Mouse (Mus musculus) embryonic fibroblast, embryonic 13.5 days (primary cell): Measurements from ENCODE around the gene Hexb. TPM values are rescaled to one million over a fixed set of nuclear protein-coding genes. Genes with fewer than 3 reads are reported as not detected.

Experiments
- H3K27ac ChIP-seq: 2 replicates; pipeline ENCODE4 v1.5.1; 2012; ENCODE audit warnings: low read length, control low read depth, inconsistent platforms; ENCODE audit not compliant: insufficient read depth
- H3K4me1 ChIP-seq: 2 replicates; pipeline ENCODE4 v1.6.1; 2011; ENCODE audit warnings: low read length; ENCODE audit not compliant: control insufficient read depth, insufficient read depth
- H3K4me3 ChIP-seq: 2 replicates; pipeline ENCODE4 v1.5.1; 2011; ENCODE audit warnings: mild to moderate bottlenecking, control low read depth, low read length; ENCODE audit not compliant: insufficient read depth
- CTCF ChIP-seq: IDR thresholded peaks from 2 replicates; pipeline ENCODE4 v1.5.1; 2011; ENCODE audit warnings: mild to moderate bottlenecking, control low read depth, low read length, moderate library complexity, borderline replicate concordance; ENCODE audit not compliant: insufficient read depth
- POLR2A ChIP-seq: IDR thresholded peaks from 2 replicates; pipeline ENCODE4 v1.6.1; 2011; ENCODE audit warnings: low read depth, mild to moderate bottlenecking, control low read depth, low read length, moderate library complexity
- polyA plus RNA-seq: library from polyadenylated mRNA; stranded (reverse); fragments of >200 nt; gene quantifications from 2 replicates; pipeline ENCODE4 v1.2.4, GENCODE M21; 2011; ENCODE audit warnings: low read depth; ENCODE audit not compliant: missing spikeins, insufficient read length

Hexb gene
- polyA plus RNA-seq, 1 experiment, result 81.3 TPM

GRCm38 (mm10) chr13:97224341-97224982, 26.3 kb upstream of the Hexb start:
- TF ChIP-seq CTCF (no peak), POLR2A (no peak)
- Histone ChIP-seq H3K4me3 (no peak overlapping the region), H3K27ac (no peak overlapping the region), H3K4me1 (no peaks in the 10 kb centered on the region)

- H3K4me3 ChIP-seq, result no peak overlapping the region
- no peak overlapping the region for H3K27ac ChIP-seq
- TF ChIP-seq POLR2A (no peak), CTCF (no peak)
- H3K4me1 ChIP-seq, result no peaks in the 10 kb centered on the region
Measured at GRCm38 (mm10) chr13:97223856-97224255, 25.7 kb upstream of the Hexb start.

GRCm38 (mm10) chr13:97220022-97220421, 21.9 kb upstream of the Hexb start:
- Histone ChIP-seq H3K27ac (no peak overlapping the region), H3K4me1 (no peaks in the 10 kb centered on the region), H3K4me3 (no peak overlapping the region)
- TF ChIP-seq CTCF (no peak), POLR2A (no peak)

GRCm38 (mm10) chr13:97216196-97216595, 18.0 kb upstream of the Hexb start:
- Histone ChIP-seq H3K4me1 (no peaks in the 10 kb centered on the region), H3K27ac (no peak overlapping the region), H3K4me3 (no peak overlapping the region)
- TF ChIP-seq CTCF, result no peak
- no peak for TF ChIP-seq POLR2A

- Histone ChIP-seq H3K4me1 (no peaks in the 10 kb centered on the region), H3K4me3 (no peak overlapping the region), H3K27ac (no peak overlapping the region)
- TF ChIP-seq CTCF, result no peak
- TF ChIP-seq POLR2A, result no peak
Measured at GRCm38 (mm10) chr13:97215563-97215962, 17.4 kb upstream of the Hexb start.

GRCm38 (mm10) chr13:97214583-97215268, 16.6 kb upstream of the Hexb start:
- Histone ChIP-seq H3K27ac (no peak overlapping the region), H3K4me1 (no peaks in the 10 kb centered on the region), H3K4me3 (no peak overlapping the region)
- TF ChIP-seq CTCF (no peak), POLR2A (no peak)

- TF ChIP-seq POLR2A (no peak), CTCF (no peak)
- H3K27ac ChIP-seq, result no peak overlapping the region
- no peak overlapping the region for H3K4me3 ChIP-seq
- H3K4me1 ChIP-seq, result no peaks in the 10 kb centered on the region
Measured at GRCm38 (mm10) chr13:97208500-97209010, 10.4 kb upstream of the Hexb start.

- H3K27ac ChIP-seq, result no peak overlapping the region
- TF ChIP-seq CTCF, result no peak
- no peak for TF ChIP-seq POLR2A
- no peak overlapping the region for H3K4me3 ChIP-seq
Measured at GRCm38 (mm10) chr13:97208112-97208478, 9.9 kb upstream of the Hexb start.

GRCm38 (mm10) chr13:97207472-97208111, 9.4 kb upstream of the Hexb start:
- Histone ChIP-seq H3K4me3 (no peak overlapping the region), H3K4me1 (no peaks in the 10 kb centered on the region), H3K27ac (no peak overlapping the region)
- TF ChIP-seq CTCF (no peak), POLR2A (no peak)

More at GRCm38 (mm10) chr13:97208112-97208478, 9.9 kb upstream of the Hexb start:
- H3K4me1 ChIP-seq, result no peaks in the 10 kb centered on the region

GRCm38 (mm10) chr13:97206046-97206445, 7.9 kb upstream of the Hexb start:
- TF ChIP-seq POLR2A, result no peak
- TF ChIP-seq CTCF, result no peak
- Histone ChIP-seq H3K4me1 (no peaks in the 10 kb centered on the region), H3K27ac (no peak overlapping the region), H3K4me3 (no peak overlapping the region)
